Mouse (Mus musculus) thymus, adult 2 months (tissue): Measurements from ENCODE around the gene 1110032A03Rik.

Experiments
- CTCF ChIP-seq: fragments of 200-500 bp; IDR thresholded peaks from 2 replicates; pipeline ENCODE4 v1.5.1; 2012; ENCODE audit warnings: mild to moderate bottlenecking, control low read depth, low read length, moderate library complexity, borderline replicate concordance; ENCODE audit not compliant: control insufficient read depth, poor library complexity, insufficient read depth; ENCODE audit errors: extremely low read depth
- POLR2A ChIP-seq: fragments of 200-500 bp; IDR thresholded peaks from 2 replicates; pipeline ENCODE4 v1.6.1; 2012; ENCODE audit warnings: mild to moderate bottlenecking, low read length, control low read depth, moderate library complexity; ENCODE audit not compliant: control insufficient read depth, poor library complexity, insufficient read depth; ENCODE audit errors: extremely low read depth

GRCm38 (mm10) chr9:50727925-50728651 is 47.2 kb downstream of the 1110032A03Rik start:
- TF ChIP-seq CTCF (no peak), POLR2A (no peak)
